Mouse (Mus musculus): ENCODE results near the gene Ttc8. TPM values are rescaled to one million over a fixed set of nuclear protein-coding genes. Genes with fewer than 3 reads are reported as not detected.

The Ttc8 gene
- polyA plus RNA-seq, 1 experiment from 2014 or later = 6.9 TPM

- H3K9me3 ChIP-seq (ENCODE audit: control insufficient read depth) = no peaks in the 10 kb centered on the region
- H3K4me3 ChIP-seq (ENCODE audit: low read depth, low read length) = no peak overlapping the region
- no peaks in the 10 kb centered on the region for H3K36me3 ChIP-seq (ENCODE audit: control insufficient read depth, insufficient read depth)
- H3K27ac ChIP-seq (ENCODE audit: low read depth, low read length) = no peak overlapping the region
- no peaks in the 10 kb centered on the region for H3K27me3 ChIP-seq (replicated peaks; ENCODE audit: control insufficient read depth, insufficient read depth, low read length)
- TF ChIP-seq CTCF (IDR thresholded peaks at IDR 0.05; ENCODE audit: low read depth) = no peak
- WGBS = 46% methylated on average over 6 of the region's 6 CpGs
- no peak for ATAC-seq
- H3K4me1 ChIP-seq (replicated peaks; ENCODE audit: control insufficient read depth, insufficient read depth, low read length) = no peaks in the 10 kb centered on the region
- no peak overlapping the region for H3K9ac ChIP-seq (ENCODE audit: low read depth, low read length)
- no peak overlapping the region for H3K4me2 ChIP-seq (replicated peaks; ENCODE audit: low read depth)
These were observed 76.2 kb downstream of the Ttc8 start for GRCm38 (mm10) chr12:98996581-98996988.

DNA sequence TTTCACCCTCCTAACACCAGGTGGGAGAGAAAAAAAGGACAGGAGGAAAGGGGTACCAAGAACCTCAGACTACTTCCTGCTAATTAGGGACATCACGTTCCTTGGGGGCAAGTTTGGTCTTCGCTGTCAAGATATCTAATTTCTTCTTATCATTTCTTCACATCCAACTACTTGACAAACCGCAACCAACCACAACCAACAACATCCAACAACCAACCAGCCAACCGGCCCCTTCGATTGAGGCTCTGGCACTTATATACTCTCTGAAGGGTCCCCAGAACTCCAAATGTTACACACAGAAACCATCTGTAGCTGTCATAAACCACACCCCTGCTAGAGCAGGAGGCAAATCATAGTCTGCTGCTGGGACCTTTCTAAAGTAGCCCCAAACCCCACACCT, 76.7 kb downstream of the Ttc8 start:
- 90% methylated on average over 5 of the region's 5 CpGs for WGBS
- no peak overlapping the region for H3K4me2 ChIP-seq (replicated peaks; ENCODE audit: low read depth)
- H3K36me3 ChIP-seq (ENCODE audit: control insufficient read depth, insufficient read depth) = no peaks in the 10 kb centered on the region
- H3K27ac ChIP-seq (ENCODE audit: low read depth, low read length) = no peak overlapping the region
- no peaks in the 10 kb centered on the region for H3K4me1 ChIP-seq (replicated peaks; ENCODE audit: control insufficient read depth, insufficient read depth, low read length)
- no peaks in the 10 kb centered on the region for H3K9me3 ChIP-seq (ENCODE audit: control insufficient read depth)
- no peak for TF ChIP-seq CTCF (IDR thresholded peaks at IDR 0.05; ENCODE audit: low read depth)
- no peak overlapping the region for H3K9ac ChIP-seq (ENCODE audit: low read depth, low read length)
- no peak for ATAC-seq
- no peaks in the 10 kb centered on the region for H3K27me3 ChIP-seq (replicated peaks; ENCODE audit: control insufficient read depth, insufficient read depth, low read length)
- H3K4me3 ChIP-seq (ENCODE audit: low read depth, low read length) = no peak overlapping the region

GRCm38 (mm10) chr12:98998662-98999428, 78.5 kb downstream of the Ttc8 start:
- Histone ChIP-seq H3K27ac (ENCODE audit: low read depth, low read length) (no peak overlapping the region), H3K36me3 (ENCODE audit: control insufficient read depth, insufficient read depth) (no peaks in the 10 kb centered on the region), H3K4me1 (replicated peaks; ENCODE audit: control insufficient read depth, insufficient read depth, low read length) (no peaks in the 10 kb centered on the region), H3K4me2 (replicated peaks; ENCODE audit: low read depth) (no peak overlapping the region), H3K9ac (ENCODE audit: low read depth, low read length) (no peak overlapping the region), H3K27me3 (replicated peaks; ENCODE audit: control insufficient read depth, insufficient read depth, low read length) (no peaks in the 10 kb centered on the region), H3K4me3 (ENCODE audit: low read depth, low read length) (no peak overlapping the region), H3K9me3 (ENCODE audit: control insufficient read depth) (no peaks in the 10 kb centered on the region)
- no peak for TF ChIP-seq CTCF (IDR thresholded peaks at IDR 0.05; ENCODE audit: low read depth)
- WGBS = 78% methylated on average over 10 of the region's 10 CpGs
- ATAC-seq = no peak

GRCm38 (mm10) chr12:99000310-99000709, 79.9 kb downstream of the Ttc8 start:
- H3K4me1 ChIP-seq (replicated peaks; ENCODE audit: control insufficient read depth, insufficient read depth, low read length) = no peaks in the 10 kb centered on the region
- no peaks in the 10 kb centered on the region for H3K36me3 ChIP-seq (ENCODE audit: control insufficient read depth, insufficient read depth)
- TF ChIP-seq CTCF (IDR thresholded peaks at IDR 0.05; ENCODE audit: low read depth) = no peak
- no peak overlapping the region for H3K4me2 ChIP-seq (replicated peaks; ENCODE audit: low read depth)
- H3K27ac ChIP-seq (ENCODE audit: low read depth, low read length) = no peak overlapping the region
- H3K9ac ChIP-seq (ENCODE audit: low read depth, low read length) = no peak overlapping the region
- WGBS = 74% methylated on average over 2 of the region's 2 CpGs
- no peak overlapping the region for H3K4me3 ChIP-seq (ENCODE audit: low read depth, low read length)
- no peaks in the 10 kb centered on the region for H3K27me3 ChIP-seq (replicated peaks; ENCODE audit: control insufficient read depth, insufficient read depth, low read length)
- ATAC-seq = no peak
- no peaks in the 10 kb centered on the region for H3K9me3 ChIP-seq (ENCODE audit: control insufficient read depth)

GRCm38 (mm10) chr12:99003046-99003445, 82.7 kb downstream of the Ttc8 start:
- Histone ChIP-seq H3K27me3 (replicated peaks; ENCODE audit: control insufficient read depth, insufficient read depth, low read length) (no peaks in the 10 kb centered on the region), H3K4me2 (replicated peaks; ENCODE audit: low read depth) (no peak overlapping the region), H3K36me3 (ENCODE audit: control insufficient read depth, insufficient read depth) (no peaks in the 10 kb centered on the region), H3K9ac (ENCODE audit: low read depth, low read length) (no peak overlapping the region), H3K4me3 (ENCODE audit: low read depth, low read length) (no peak overlapping the region), H3K9me3 (ENCODE audit: control insufficient read depth) (no peaks in the 10 kb centered on the region), H3K27ac (ENCODE audit: low read depth, low read length) (no peak overlapping the region), H3K4me1 (replicated peaks; ENCODE audit: control insufficient read depth, insufficient read depth, low read length) (no peaks in the 10 kb centered on the region)
- 67% methylated on average over 4 of the region's 4 CpGs for WGBS
- TF ChIP-seq CTCF (IDR thresholded peaks at IDR 0.05; ENCODE audit: low read depth) = no peak
- ATAC-seq = no peak

DNA sequence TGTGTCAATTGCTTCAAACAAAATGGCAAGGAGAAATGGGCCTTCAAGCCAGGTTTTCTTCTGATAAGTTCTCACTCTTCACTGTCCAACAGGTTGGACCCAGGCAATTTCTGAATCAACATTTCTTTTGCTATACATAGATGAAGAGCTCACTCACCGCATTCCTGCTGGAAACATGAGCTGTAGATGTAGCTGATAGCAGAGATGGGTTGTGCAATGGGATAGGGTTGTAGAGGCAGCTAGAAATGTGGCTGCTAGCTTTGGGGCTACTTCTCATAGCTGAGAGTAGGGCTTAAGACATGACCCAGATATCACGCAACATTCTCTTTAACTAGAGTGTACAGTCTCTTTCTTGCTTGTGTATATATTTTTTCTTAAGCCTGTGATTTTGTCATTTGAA, 84.4 kb downstream of the Ttc8 start:
- no peak for TF ChIP-seq CTCF (IDR thresholded peaks at IDR 0.05; ENCODE audit: low read depth)
- Histone ChIP-seq H3K27ac (ENCODE audit: low read depth, low read length) (no peak overlapping the region), H3K4me2 (replicated peaks; ENCODE audit: low read depth) (no peak overlapping the region), H3K9ac (ENCODE audit: low read depth, low read length) (no peak overlapping the region), H3K4me1 (replicated peaks; ENCODE audit: control insufficient read depth, insufficient read depth, low read length) (no peaks in the 10 kb centered on the region), H3K27me3 (replicated peaks; ENCODE audit: control insufficient read depth, insufficient read depth, low read length) (no peaks in the 10 kb centered on the region), H3K4me3 (ENCODE audit: low read depth, low read length) (no peak overlapping the region), H3K36me3 (ENCODE audit: control insufficient read depth, insufficient read depth) (no peaks in the 10 kb centered on the region), H3K9me3 (ENCODE audit: control insufficient read depth) (no peaks in the 10 kb centered on the region)
- ATAC-seq = no peak
- WGBS = 90% methylated on average over 2 of the region's 2 CpGs
